Mouse (Mus musculus) gastrocnemius, adult 2 months (tissue): ENCODE measurements at regions not wholly inside any gene's neighbourhood (a gene's known extent, or its start where the extent isn't known, plus 50 kb on each side); places are given as distances from the start of the nearest gene placed in this dataset.

Source experiments
- DNase-seq: peaks from one replicate; pipeline ENCODE4 v3.0.0; 2022
- H3K27ac ChIP-seq: fragments of 200-600 bp; 2 replicates; pipeline ENCODE4 v1.8.1; 2022; ENCODE audit warnings: mild to moderate bottlenecking
- H3K4me3 ChIP-seq: fragments of 200-600 bp; 2 replicates; pipeline ENCODE4 v1.8.1; 2022; ENCODE audit warnings: mild to moderate bottlenecking, moderate library complexity
- CTCF ChIP-seq: fragments of 200-600 bp; IDR thresholded peaks from 2 replicates; pipeline ENCODE4 v1.8.1; 2022; ENCODE audit warnings: antibody characterized with exemption, mild to moderate bottlenecking, moderate library complexity
- intact Hi-C: fragments of 180-260 bp; cut with DNase I; formaldehyde crosslinking; loops from one replicate; pipeline ENCODE4 v1.15.1; 2025

DNA sequence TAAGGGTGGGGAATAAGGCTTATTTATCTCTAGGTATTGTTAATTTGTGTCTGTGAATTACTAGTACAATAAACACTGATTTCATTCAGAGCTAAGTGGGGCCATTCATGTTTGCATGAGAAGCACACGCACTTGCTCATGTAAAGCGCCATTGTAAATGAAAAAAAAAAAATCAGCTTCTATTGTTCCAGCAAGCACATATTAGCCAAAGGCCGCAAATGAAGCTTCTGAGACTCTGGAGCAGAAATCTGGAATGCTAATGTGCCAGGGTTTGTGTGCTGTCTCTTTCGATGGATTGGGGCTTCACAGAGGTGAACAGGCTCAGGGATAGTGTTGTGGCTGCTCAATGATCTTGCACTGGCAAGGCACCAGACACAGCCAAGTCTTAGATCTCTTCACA, 77.2 kb upstream of the Npy start:
- intact Hi-C loops: no loop called here
- no peak overlapping the region for H3K27ac ChIP-seq
- TF ChIP-seq CTCF: no peak
- no peak overlapping the region for H3K4me3 ChIP-seq
- DNase-seq: no peak

DNA sequence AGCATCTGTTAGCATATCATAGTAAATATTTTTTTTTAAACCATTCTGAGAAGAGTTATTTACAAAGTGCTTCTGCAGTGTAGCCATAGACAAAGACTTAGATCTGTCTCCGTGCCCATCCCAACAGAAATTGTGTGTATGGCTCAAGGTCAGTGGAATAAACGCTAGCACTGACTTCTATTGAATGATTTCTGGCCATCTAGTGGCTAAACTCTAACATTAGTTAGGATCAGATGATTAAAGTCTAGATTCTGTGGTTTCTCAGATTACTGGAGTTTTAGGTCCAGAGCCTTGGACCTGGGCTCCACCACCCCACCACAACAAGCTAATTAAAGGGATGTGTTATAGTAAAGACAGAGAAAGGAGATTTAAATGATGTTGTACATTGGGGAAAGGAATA, 72.0 kb upstream of the Npy start:
- DNase-seq: no peak
- no peak for TF ChIP-seq CTCF
- intact Hi-C loops: no loop called here
- H3K4me3 ChIP-seq: no peak overlapping the region
- no peak overlapping the region for H3K27ac ChIP-seq

DNA sequence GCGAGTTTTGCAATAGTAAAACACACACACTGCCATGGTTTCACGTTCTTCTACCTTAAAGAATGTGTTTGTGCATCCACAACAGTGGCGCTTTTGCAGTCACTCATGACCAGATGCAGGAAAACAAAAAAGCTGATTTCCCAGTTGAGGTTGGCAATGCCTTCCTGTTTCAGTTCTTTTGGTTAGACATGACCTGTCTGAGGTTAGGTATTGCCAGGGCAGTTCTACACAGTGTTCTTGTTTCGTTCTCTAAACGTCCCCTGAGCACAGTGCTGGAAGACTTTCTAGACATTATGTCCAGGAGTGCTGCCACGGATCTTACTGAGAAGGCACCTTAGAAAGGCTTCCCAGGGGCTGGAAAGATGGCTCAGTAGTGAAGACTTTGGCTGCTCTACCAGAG, 62.9 kb upstream of the Npy start:
- intact Hi-C loops: no loop called here
- Histone ChIP-seq H3K4me3 (no peak overlapping the region), H3K27ac (no peak overlapping the region)
- TF ChIP-seq CTCF: no peak
- DNase-seq: no peak

DNA sequence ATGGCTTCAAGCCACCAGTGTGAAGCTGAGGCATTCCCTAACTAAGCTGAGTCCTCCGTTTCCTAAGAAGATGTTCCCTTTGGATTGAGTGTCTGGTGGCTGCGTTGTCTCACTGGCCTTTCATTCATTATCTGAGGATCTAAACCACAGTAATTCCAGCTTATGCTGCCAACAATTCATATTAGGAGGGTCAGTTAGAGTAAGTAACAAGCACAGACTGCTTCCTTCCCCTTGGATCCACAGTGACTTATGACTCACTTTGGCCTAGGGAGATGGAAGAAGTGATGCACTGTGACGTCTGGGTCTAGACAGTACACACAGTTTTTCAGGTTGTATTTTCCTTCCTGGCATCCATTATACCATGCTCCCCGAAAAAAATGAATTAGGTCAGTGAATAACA, 57.8 kb upstream of the Npy start:
- no peak for DNase-seq
- no peak for TF ChIP-seq CTCF
- Histone ChIP-seq H3K4me3 (no peak overlapping the region), H3K27ac (no peak overlapping the region)
- intact Hi-C loops: no loop called here

DNA sequence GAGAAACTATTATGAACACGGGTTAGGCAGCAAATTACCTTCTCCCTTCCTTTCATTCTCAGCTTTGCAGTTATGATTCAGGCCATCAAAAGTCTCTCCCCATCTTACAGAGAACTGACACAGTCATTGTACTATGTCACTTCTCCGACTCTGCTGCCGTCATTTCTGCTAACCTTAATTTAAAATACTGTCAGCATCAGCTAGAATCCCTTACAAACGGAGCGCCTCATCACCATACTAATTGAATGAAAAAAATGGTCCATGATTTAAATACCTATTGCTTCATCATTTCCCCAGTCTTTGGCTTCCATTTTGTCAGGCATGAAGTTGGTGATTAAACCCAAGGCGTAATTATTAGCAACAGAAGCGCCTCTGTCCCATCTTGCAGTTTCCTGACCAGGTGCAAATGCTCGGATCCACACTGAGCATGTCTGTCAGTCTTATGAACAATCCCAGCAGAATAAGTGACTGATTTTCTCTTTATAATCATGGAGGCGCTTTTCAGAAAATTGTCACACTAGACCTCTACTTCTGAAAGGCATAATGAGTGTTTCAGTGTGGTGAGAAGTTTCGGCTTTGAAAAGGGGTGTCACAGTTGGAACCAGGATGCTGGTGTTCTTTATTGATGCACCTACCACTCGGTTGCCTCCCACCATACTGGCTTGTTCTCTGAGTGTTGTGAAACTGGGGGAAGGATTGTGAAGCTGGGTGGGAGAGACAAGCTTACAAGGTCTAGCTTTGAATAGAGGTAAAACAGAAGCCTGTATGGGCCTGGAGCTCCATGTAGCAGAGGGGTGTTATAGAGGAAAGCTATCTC, 52.4 kb upstream of the Npy start:
- intact Hi-C loops: no loop called here
- DNase-seq: no peak
- no peak overlapping the region for H3K27ac ChIP-seq
- H3K4me3 ChIP-seq: no peak overlapping the region
- no peak for TF ChIP-seq CTCF
